Comparison of ENCODE assay signal across 14 mouse cellular contexts in the genomic region with DNA sequence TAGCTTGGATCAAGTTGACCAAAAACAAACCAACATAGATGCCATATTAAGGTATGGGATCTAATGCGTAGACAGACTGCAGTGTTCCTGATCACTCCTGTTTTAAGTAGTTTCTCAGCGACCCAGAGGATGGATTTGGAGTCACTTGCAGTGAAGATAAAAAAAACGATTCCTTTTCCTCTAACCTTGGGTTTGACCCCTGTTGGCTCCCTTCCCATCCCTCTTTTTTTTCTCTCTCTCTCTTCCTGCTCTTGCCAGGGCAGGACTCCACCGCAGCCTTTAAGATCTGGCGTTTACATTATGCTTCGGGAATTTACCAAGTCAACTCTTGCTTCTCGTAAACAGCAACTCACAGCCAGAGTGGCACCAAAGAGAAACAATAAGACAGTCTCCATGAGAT.
"Had no signal": no experiment of that assay in that cellular context is flagged by ENCODE, and none has a peak within 500 bp of the region (broad histone marks: within the 10 kb centered on the region; RNA-seq: fewer than 3 reads in every experiment).

No protein-coding gene starts in this region.

- H3K27ac ChIP-seq: kidney, embryonic 15.5 days; limb, embryonic 13.5 days; liver, embryonic 14.5 days; midbrain, embryonic 10.5 days; neural tube, embryonic 15.5 days had no signal

- H3K9me3 ChIP-seq: kidney, embryonic 15.5 days; limb, embryonic 13.5 days; midbrain, embryonic 10.5 days; neural tube, embryonic 15.5 days had no signal

- H3K27me3 ChIP-seq: kidney, embryonic 15.5 days; limb, embryonic 13.5 days; neural tube, embryonic 15.5 days had no signal

- H3K4me3 ChIP-seq: kidney, embryonic 15.5 days; limb, embryonic 13.5 days; midbrain, embryonic 10.5 days; myocyte; neural tube, embryonic 15.5 days had no signal

- H3K36me3 ChIP-seq: kidney, embryonic 15.5 days; limb, embryonic 13.5 days; midbrain, embryonic 10.5 days; neural tube, embryonic 15.5 days had no signal

- H3K9ac ChIP-seq: kidney, embryonic 15.5 days; limb, embryonic 13.5 days; liver, embryonic 14.5 days; neural tube, embryonic 15.5 days had no signal

- H3K4me2 ChIP-seq: kidney, embryonic 15.5 days; limb, embryonic 13.5 days; neural tube, embryonic 15.5 days had no signal

- DNase-seq: kidney, adult 11 months; kidney, postnatal 14 days; left cerebral cortex, postnatal 4 days; lung, postnatal 36 days; midbrain, embryonic 14.5 days; right cerebral cortex, adult 18-20 months; right cerebral cortex, postnatal 25 days; thymus, postnatal 36 days had no signal
